Mouse (Mus musculus) MN1 (cell line): ENCODE results near the gene Mixl1.

ENCODE experiments used
- DNase-seq: peaks from one replicate; pipeline ENCODE4 v3.0.0-alpha.2; 2016; ENCODE audit warnings: low spot score

Gene Mixl1

GRCm38 (mm10) chr1:180696626-180697352, at the start of gene Mixl1:
Mixl1 (minus strand) TSS chr1:180697034.
- no peak for DNase-seq

- DNase-seq, result no peak
Measured at GRCm38 (mm10) chr1:180729231-180729630, 32.4 kb upstream of the Mixl1 start.

- DNase-seq, result peak; percentile 66
Measured at GRCm38 (mm10) chr1:180726183-180726582, 29.3 kb upstream of the Mixl1 start.

- peak; percentile 95 for DNase-seq
Measured at GRCm38 (mm10) chr1:180725704-180726179, 28.9 kb upstream of the Mixl1 start, which contains the start of gene Acbd3. Acbd3 (plus strand) TSS chr1:180726043.

- peak; percentile 25 for DNase-seq
Measured at GRCm38 (mm10) chr1:180723701-180724238, 26.9 kb upstream of the Mixl1 start.

GRCm38 (mm10) chr1:180722608-180723007, 25.8 kb upstream of the Mixl1 start:
- DNase-seq, result no peak

- peak; percentile 82 for DNase-seq
Measured at GRCm38 (mm10) chr1:180719951-180720689, 23.3 kb upstream of the Mixl1 start.

- no peak for DNase-seq
Measured at GRCm38 (mm10) chr1:180719483-180719882, 22.6 kb upstream of the Mixl1 start.

GRCm38 (mm10) chr1:180718756-180719155, 21.9 kb upstream of the Mixl1 start:
- no peak for DNase-seq

- DNase-seq, result no peak
Measured at GRCm38 (mm10) chr1:180708935-180709776, 12.3 kb upstream of the Mixl1 start.

- DNase-seq, result no peak
Measured at GRCm38 (mm10) chr1:180707813-180708212, 11.0 kb upstream of the Mixl1 start.

GRCm38 (mm10) chr1:180707368-180707767, 10.5 kb upstream of the Mixl1 start:
- no peak for DNase-seq

- DNase-seq, result no peak
Measured at GRCm38 (mm10) chr1:180703400-180703799, 6.6 kb upstream of the Mixl1 start.

- DNase-seq, result no peak
Measured at GRCm38 (mm10) chr1:180698063-180698462, 1.2 kb upstream of the Mixl1 start.

GRCm38 (mm10) chr1:180691284-180691683, 5.5 kb downstream of the Mixl1 start:
- DNase-seq, result no peak
